Mouse (Mus musculus) splenic B cell, adult 2 months (primary cell): ENCODE results near the gene Txndc9.

Experiments used
- DNase-seq: peaks from one replicate; pipeline ENCODE4 v3.0.0-alpha.2; 2011; ENCODE audit warnings: low read depth, low spot score
- H3K27me3 ChIP-seq: 2 replicates; pipeline ENCODE4 v1.6.1; 2012; ENCODE audit warnings: mild to moderate bottlenecking, low read length, moderate library complexity, mixed read lengths; ENCODE audit not compliant: control insufficient read depth, poor library complexity, insufficient read depth, severe bottlenecking
- H3K36me3 ChIP-seq: 2 replicates; pipeline ENCODE4 v1.6.1; 2012; ENCODE audit warnings: mild to moderate bottlenecking, low read length, moderate library complexity, mixed read lengths; ENCODE audit not compliant: control insufficient read depth, poor library complexity, insufficient read depth, severe bottlenecking

Txndc9 gene

GRCm38 (mm10) chr1:37956690-37957431, 40.8 kb downstream of the Txndc9 start:
- Histone ChIP-seq H3K27me3 (no peaks in the 10 kb centered on the region), H3K36me3 (no peaks in the 10 kb centered on the region)
- no peak for DNase-seq

GRCm38 (mm10) chr1:37955251-37955650, 42.4 kb downstream of the Txndc9 start:
- H3K27me3 ChIP-seq: no peaks in the 10 kb centered on the region
- no peak for DNase-seq
- no peaks in the 10 kb centered on the region for H3K36me3 ChIP-seq

GRCm38 (mm10) chr1:37954786-37955185, 42.9 kb downstream of the Txndc9 start:
- no peaks in the 10 kb centered on the region for H3K36me3 ChIP-seq
- DNase-seq: no peak
- no peaks in the 10 kb centered on the region for H3K27me3 ChIP-seq

GRCm38 (mm10) chr1:37948906-37949305, 48.8 kb downstream of the Txndc9 start:
- no peaks in the 10 kb centered on the region for H3K36me3 ChIP-seq
- no peaks in the 10 kb centered on the region; the same call in 1 of the 2 replicates for H3K27me3 ChIP-seq
- no peak for DNase-seq
